Mouse (Mus musculus): Measurements from ENCODE around the gene Adcy6. TPM values are rescaled to one million over a fixed set of nuclear protein-coding genes. Genes with fewer than 3 reads are reported as not detected.
"Not testable (repeated sequence)": the region's sequence is repeated elsewhere in the genome, so short reads cannot be mapped to it uniquely, and the experiment has no call there.

Gene Adcy6
- total and polyA plus RNA-seq, 3 experiments = 76.0 to 77.3 TPM; not detected in 1

DNA sequence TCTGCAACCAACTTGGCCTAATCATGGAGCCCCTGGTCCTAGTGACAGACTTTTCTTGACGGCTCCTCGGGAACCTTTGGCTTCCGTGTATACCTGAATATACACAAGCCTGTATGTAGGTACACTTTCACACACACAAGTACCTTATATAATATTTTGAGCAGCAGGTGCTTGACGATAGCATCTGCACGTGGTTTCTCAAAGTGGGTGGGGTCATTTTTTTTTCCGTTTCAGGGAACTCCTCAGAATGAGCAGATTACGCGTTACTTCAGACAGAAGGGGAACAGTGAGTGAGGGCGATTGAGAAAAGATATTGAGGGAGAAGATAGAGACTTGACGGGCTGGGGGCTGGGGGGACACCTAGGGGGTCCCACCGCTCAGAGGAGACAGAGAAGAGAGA lies 22.1 kb downstream of the Adcy6 start (continued):
- peak; percentile 72 for TF ChIP-seq RCOR1 (IDR thresholded peaks at IDR 0.05; ENCODE audit: low read depth, low read length)
- TF ChIP-seq MAFK (IDR thresholded peaks at IDR 0.05; ENCODE audit: borderline replicate concordance, low read depth, low read length) = 0 out of 2 replicates have a peak, but pooled peaks have one; percentile 16
- peak; percentile 95 for TF ChIP-seq MAX (IDR thresholded peaks at IDR 0.05; ENCODE audit: low read length)
- peak; percentile 77 for TF ChIP-seq TCF12 (IDR thresholded peaks at IDR 0.05; ENCODE audit: low read depth, low read length)
- peak; percentile 63 to 84; a peak in 3 of 4 replicates for TF ChIP-seq EP300 (IDR thresholded peaks at IDR 0.05; ENCODE audit: low read depth in 1 of 2, low read length in 2 of 2)
- TF ChIP-seq JUND (IDR thresholded peaks at IDR 0.05; ENCODE audit: low read depth, low read length) = no peak
- TF ChIP-seq GATA1 (IDR thresholded peaks at IDR 0.05; ENCODE audit: low read depth, low read length) = peak; percentile 77
- TF ChIP-seq RAD21 (IDR thresholded peaks at IDR 0.05; ENCODE audit: low read depth, low read length) = no peak

DNA sequence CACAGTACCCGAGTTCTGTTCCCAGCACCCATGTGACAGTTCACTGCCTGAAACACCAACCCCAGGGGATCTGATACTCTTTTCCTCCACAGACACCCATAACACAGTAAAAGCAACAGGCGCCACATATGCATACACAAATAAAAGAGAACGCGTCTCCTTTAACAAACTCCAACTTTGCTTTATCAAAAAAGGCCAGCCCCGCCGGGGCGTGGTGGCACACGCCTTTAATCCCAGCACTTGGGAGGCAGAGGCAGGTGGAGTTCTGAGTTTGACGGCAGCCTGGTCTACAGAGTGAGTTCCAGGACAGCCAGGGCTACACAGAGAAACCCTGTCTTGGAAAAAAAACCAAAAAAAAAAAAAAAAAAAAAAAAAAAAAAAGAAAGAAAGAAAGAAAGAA lies 23.7 kb downstream of the Adcy6 start:
- Histone ChIP-seq H3K4me1 (ENCODE audit: control insufficient read depth in 1 of 2, insufficient read depth in 2 of 2, low read length in 2 of 2) (peaks cover 40 to 51% of the 10 kb centered on the region in 2 experiments), H3K36me3 (ENCODE audit: control insufficient read depth in 1 of 2, insufficient read depth in 2 of 2, low read length in 2 of 2) (peaks cover 1 to 42% of the 10 kb centered on the region in 2 experiments; a peak in 3 of 4 replicates), H3K27ac (ENCODE audit: control insufficient read depth, low read depth, low read length) (peak overlapping the region; percentile 17; the same call in 1 of the 2 replicates)
- DNase-seq (ENCODE audit: low read depth, low spot score) = peak; percentile 49
- not testable (repeated sequence) for H3K79me2 ChIP-seq (ENCODE audit: control insufficient read depth, insufficient read depth, low read length, poor library complexity); H3K9ac ChIP-seq (ENCODE audit: control insufficient read depth, low read depth, low read length, poor library complexity, severe bottlenecking); H3K27me3 ChIP-seq (ENCODE audit: control insufficient read depth in 1 of 2, insufficient read depth in 2 of 2, low read length in 2 of 2); H3K4me3 ChIP-seq (ENCODE audit: control insufficient read depth in 1 of 2, insufficient read depth in 1 of 2, low read depth in 2 of 2, low read length in 2 of 2); H3K9me3 ChIP-seq (replicated peaks; ENCODE audit: insufficient read depth, low read length)

DNA sequence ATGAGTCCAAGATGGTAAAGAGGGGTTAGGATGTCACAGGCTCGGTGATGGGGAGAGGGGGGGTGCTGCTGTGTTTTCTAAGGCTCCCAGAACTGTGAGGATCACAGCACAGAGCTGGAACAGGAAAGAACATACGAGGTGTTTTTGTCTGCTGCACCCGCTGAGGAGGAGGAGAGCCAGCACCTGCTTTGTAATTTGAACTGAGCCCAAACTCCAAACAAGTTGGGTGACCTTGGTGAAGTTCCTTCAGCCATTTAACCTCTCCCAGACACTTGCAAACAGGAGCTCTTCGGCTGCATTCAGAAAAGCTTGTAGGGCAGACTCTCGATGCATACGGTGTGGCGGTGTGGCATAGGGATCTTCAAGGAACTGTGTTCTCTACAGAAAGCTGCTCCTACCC lies 24.5 kb downstream of the Adcy6 start:
- Histone ChIP-seq H3K9ac (ENCODE audit: control insufficient read depth, low read depth, low read length, poor library complexity, severe bottlenecking) (no peak overlapping the region), H3K4me3 (ENCODE audit: control insufficient read depth in 1 of 2, insufficient read depth in 1 of 2, low read depth in 2 of 2, low read length in 2 of 2) (no peak overlapping the region), H3K9me3 (replicated peaks; ENCODE audit: insufficient read depth, low read length) (no peaks in the 10 kb centered on the region), H3K36me3 (ENCODE audit: control insufficient read depth in 1 of 2, insufficient read depth in 2 of 2, low read length in 2 of 2) (peaks cover 0 to 39% of the 10 kb centered on the region in 2 experiments; a peak in 3 of 4 replicates), H3K4me1 (ENCODE audit: control insufficient read depth in 1 of 2, insufficient read depth in 2 of 2, low read length in 2 of 2) (peaks cover 33 to 45% of the 10 kb centered on the region in 2 experiments), H3K27ac (ENCODE audit: control insufficient read depth, low read depth, low read length) (peak overlapping the region; percentile 17), H3K27me3 (ENCODE audit: control insufficient read depth in 1 of 2, insufficient read depth in 2 of 2, low read length in 2 of 2) (no peaks in the 10 kb centered on the region), H3K79me2 (ENCODE audit: control insufficient read depth, insufficient read depth, low read length, poor library complexity) (no peaks in the 10 kb centered on the region)
- no peak for DNase-seq (ENCODE audit: low read depth, low spot score)
- TF ChIP-seq BHLHE40 (IDR thresholded peaks at IDR 0.05; ENCODE audit: borderline replicate concordance, low read depth, low read length) (no peak), USF2 (IDR thresholded peaks at IDR 0.05; ENCODE audit: borderline replicate concordance in 1 of 2, insufficient read depth in 1 of 2, low read depth in 1 of 2, low read length in 2 of 2) (no peak), TBP (IDR thresholded peaks at IDR 0.05; ENCODE audit: low read depth, low read length) (no peak), ZMIZ1 (IDR thresholded peaks at IDR 0.05; ENCODE audit: low read depth, low read length) (no peak), NELFE (IDR thresholded peaks at IDR 0.05; ENCODE audit: low read depth, low read length) (no peak), ZKSCAN1 (IDR thresholded peaks at IDR 0.05; ENCODE audit: low read depth, low read length) (no peak), MAX (IDR thresholded peaks at IDR 0.05; ENCODE audit: low read length) (no peak), GATA1 (IDR thresholded peaks at IDR 0.05; ENCODE audit: low read depth, low read length) (no peak), MAZ (IDR thresholded peaks at IDR 0.05; ENCODE audit: low read depth, low read length) (no peak), TAL1 (IDR thresholded peaks at IDR 0.05; ENCODE audit: low read length) (no peak), TCF12 (IDR thresholded peaks at IDR 0.05; ENCODE audit: low read depth, low read length) (no peak), RCOR1 (IDR thresholded peaks at IDR 0.05; ENCODE audit: low read depth, low read length) (no peak), ZC3H11A (IDR thresholded peaks at IDR 0.05; ENCODE audit: low read depth, low read length) (no peak)
